Mouse (Mus musculus): ENCODE results near the gene S1pr2. TPM values are rescaled to one million over a fixed set of nuclear protein-coding genes. Genes with fewer than 3 reads are reported as not detected.
A peak's percentile ranks its signal among the peaks of the same experiment; 100 is the strongest.

The S1pr2 gene
- 0.02 TPM in 2 replicates for polyA plus RNA-seq (2012)

GRCm38 (mm10) chr9:20976216-20976960, at the start of gene S1pr2:
Gene S1pr2, minus strand, starts transcription at chr9:20976781.
- Histone ChIP-seq H3K36me3 (ENCODE audit: control insufficient read depth) (no peaks in the 10 kb centered on the region), H3K4me1 (ENCODE audit: control insufficient read depth) (peaks cover 25% of the 10 kb centered on the region), H3K4me3 (replicated peaks) (peak within 1 kb of the TSS; percentile 71), H3K27me3 (ENCODE audit: control insufficient read depth) (peaks cover 27% of the 10 kb centered on the region), H3K9me3 (ENCODE audit: control insufficient read depth, low read length) (no peaks in the 10 kb centered on the region)
- TF ChIP-seq GATA1 (IDR thresholded peaks at IDR 0.05; ENCODE audit: low read length) (no peak), TAL1 (IDR thresholded peaks at IDR 0.05; ENCODE audit: low read length) (no peak)

- no peak for TF ChIP-seq GATA1 (IDR thresholded peaks at IDR 0.05; ENCODE audit: low read length)
- no peak for TF ChIP-seq TAL1 (IDR thresholded peaks at IDR 0.05; ENCODE audit: low read length)
- peaks cover 34% of the 10 kb centered on the region for H3K36me3 ChIP-seq (ENCODE audit: control insufficient read depth)
- peaks cover 3% of the 10 kb centered on the region for H3K27me3 ChIP-seq (ENCODE audit: control insufficient read depth)
- H3K9me3 ChIP-seq (ENCODE audit: control insufficient read depth, low read length), result no peaks in the 10 kb centered on the region
- H3K4me1 ChIP-seq (ENCODE audit: control insufficient read depth), result peaks cover 49% of the 10 kb centered on the region
- H3K4me3 ChIP-seq (replicated peaks), result no peak overlapping the region
These were observed 48.8 kb upstream of the S1pr2 start for GRCm38 (mm10) chr9:21025258-21025810.

- Histone ChIP-seq H3K36me3 (ENCODE audit: control insufficient read depth) (peaks cover 20% of the 10 kb centered on the region), H3K27me3 (ENCODE audit: control insufficient read depth) (peaks cover 18% of the 10 kb centered on the region), H3K4me1 (ENCODE audit: control insufficient read depth) (peaks cover 31% of the 10 kb centered on the region), H3K4me3 (replicated peaks) (no peak overlapping the region), H3K9me3 (ENCODE audit: control insufficient read depth, low read length) (no peaks in the 10 kb centered on the region)
- no peak for TF ChIP-seq TAL1 (IDR thresholded peaks at IDR 0.05; ENCODE audit: low read length)
- no peak for TF ChIP-seq GATA1 (IDR thresholded peaks at IDR 0.05; ENCODE audit: low read length)
These were observed 46.1 kb upstream of the S1pr2 start for GRCm38 (mm10) chr9:21022726-21023125.

- Histone ChIP-seq H3K4me3 (replicated peaks) (no peak overlapping the region), H3K4me1 (ENCODE audit: control insufficient read depth) (peaks cover 28% of the 10 kb centered on the region), H3K36me3 (ENCODE audit: control insufficient read depth) (peaks cover 15% of the 10 kb centered on the region), H3K27me3 (ENCODE audit: control insufficient read depth) (peaks cover 23% of the 10 kb centered on the region), H3K9me3 (ENCODE audit: control insufficient read depth, low read length) (peaks cover under 1% of the 10 kb centered on the region; the same call in 1 of the 2 replicates)
- no peak for TF ChIP-seq GATA1 (IDR thresholded peaks at IDR 0.05; ENCODE audit: low read length)
- TF ChIP-seq TAL1 (IDR thresholded peaks at IDR 0.05; ENCODE audit: low read length), result no peak
These were observed 45.7 kb upstream of the S1pr2 start for GRCm38 (mm10) chr9:21022288-21022687.

GRCm38 (mm10) chr9:21021363-21021762, 44.8 kb upstream of the S1pr2 start:
- H3K36me3 ChIP-seq (ENCODE audit: control insufficient read depth), result peaks cover 6% of the 10 kb centered on the region; the same call in 1 of the 2 replicates
- H3K4me3 ChIP-seq (replicated peaks), result no peak overlapping the region
- peaks cover 4% of the 10 kb centered on the region; the same call in 1 of the 2 replicates for H3K9me3 ChIP-seq (ENCODE audit: control insufficient read depth, low read length)
- no peak for TF ChIP-seq GATA1 (IDR thresholded peaks at IDR 0.05; ENCODE audit: low read length)
- no peak for TF ChIP-seq TAL1 (IDR thresholded peaks at IDR 0.05; ENCODE audit: low read length)
- peaks cover 32% of the 10 kb centered on the region for H3K27me3 ChIP-seq (ENCODE audit: control insufficient read depth)
- peaks cover 27% of the 10 kb centered on the region for H3K4me1 ChIP-seq (ENCODE audit: control insufficient read depth)

- Histone ChIP-seq H3K4me3 (replicated peaks) (no peak overlapping the region), H3K9me3 (ENCODE audit: control insufficient read depth, low read length) (peaks cover 14% of the 10 kb centered on the region; the same call in 1 of the 2 replicates), H3K4me1 (ENCODE audit: control insufficient read depth) (peaks cover 37% of the 10 kb centered on the region), H3K36me3 (ENCODE audit: control insufficient read depth) (no peaks in the 10 kb centered on the region; the same call in 1 of the 2 replicates), H3K27me3 (ENCODE audit: control insufficient read depth) (peaks cover 59% of the 10 kb centered on the region)
- TF ChIP-seq TAL1 (IDR thresholded peaks at IDR 0.05; ENCODE audit: low read length) (no peak), GATA1 (IDR thresholded peaks at IDR 0.05; ENCODE audit: low read length) (no peak)
These were observed 42.0 kb upstream of the S1pr2 start for GRCm38 (mm10) chr9:21018600-21018999.

- peaks cover 14% of the 10 kb centered on the region; the same call in 1 of the 2 replicates for H3K9me3 ChIP-seq (ENCODE audit: control insufficient read depth, low read length)
- peaks cover 59% of the 10 kb centered on the region for H3K27me3 ChIP-seq (ENCODE audit: control insufficient read depth)
- H3K4me1 ChIP-seq (ENCODE audit: control insufficient read depth), result peaks cover 42% of the 10 kb centered on the region
- TF ChIP-seq GATA1 (IDR thresholded peaks at IDR 0.05; ENCODE audit: low read length) (no peak), TAL1 (IDR thresholded peaks at IDR 0.05; ENCODE audit: low read length) (no peak)
- no peak overlapping the region for H3K4me3 ChIP-seq (replicated peaks)
- H3K36me3 ChIP-seq (ENCODE audit: control insufficient read depth), result no peaks in the 10 kb centered on the region; the same call in 1 of the 2 replicates
These were observed 40.6 kb upstream of the S1pr2 start for GRCm38 (mm10) chr9:21017177-21017575.

- Histone ChIP-seq H3K9me3 (ENCODE audit: control insufficient read depth, low read length) (peaks cover 14% of the 10 kb centered on the region; the same call in 1 of the 2 replicates), H3K4me3 (replicated peaks) (peak overlapping the region; percentile 53), H3K27me3 (ENCODE audit: control insufficient read depth) (peaks cover 56% of the 10 kb centered on the region), H3K36me3 (ENCODE audit: control insufficient read depth) (no peaks in the 10 kb centered on the region; the same call in 1 of the 2 replicates), H3K4me1 (ENCODE audit: control insufficient read depth) (peaks cover 47% of the 10 kb centered on the region)
- TF ChIP-seq TAL1 (IDR thresholded peaks at IDR 0.05; ENCODE audit: low read length) (no peak), GATA1 (IDR thresholded peaks at IDR 0.05; ENCODE audit: low read length) (no peak)
These were observed 40.0 kb upstream of the S1pr2 start for GRCm38 (mm10) chr9:21016331-21017176.

Data from erythroblast, embryonic 14.5 days (primary cell).